Mouse (Mus musculus) CD4-positive, CD25-positive, alpha-beta regulatory T cell, adult 2 months (primary cell): ENCODE results near the gene Noto.

Source experiments
- DNase-seq: peaks from one replicate; pipeline ENCODE4 v3.0.0-alpha.2; 2012; ENCODE audit warnings: low read depth, low spot score

Noto gene

GRCm38 (mm10) chr6:85423836-85424379 is at the start of gene Noto:
Gene Noto (plus strand): TSS chr6:85423886.
- DNase-seq = no peak

GRCm38 (mm10) chr6:85373951-85374733 is 49.5 kb upstream of the Noto start, which contains the start of gene Rab11fip5:
Gene Rab11fip5 (minus strand): TSS chr6:85374634.
- DNase-seq = no peak

- peak; percentile 97 for DNase-seq
Observed at GRCm38 (mm10) chr6:85374734-85375114, 49.0 kb upstream of the Noto start.

GRCm38 (mm10) chr6:85377066-85377734 is 46.5 kb upstream of the Noto start:
- no peak for DNase-seq

- no peak for DNase-seq
Observed at GRCm38 (mm10) chr6:85377876-85378275, 45.8 kb upstream of the Noto start.

GRCm38 (mm10) chr6:85378629-85379028 is 45.1 kb upstream of the Noto start:
- DNase-seq = no peak

- peak; percentile 80 for DNase-seq
Observed at GRCm38 (mm10) chr6:85380201-85380900, 43.3 kb upstream of the Noto start.

- DNase-seq = peak; percentile 14
Observed at GRCm38 (mm10) chr6:85380901-85381647, 42.6 kb upstream of the Noto start.

- no peak for DNase-seq
Observed at GRCm38 (mm10) chr6:85381648-85382020, 42.1 kb upstream of the Noto start.

GRCm38 (mm10) chr6:85382791-85383190 is 40.9 kb upstream of the Noto start:
- no peak for DNase-seq

GRCm38 (mm10) chr6:85388608-85389007 is 35.1 kb upstream of the Noto start:
- no peak for DNase-seq

- DNase-seq = peak; percentile 80
Observed at GRCm38 (mm10) chr6:85391803-85392202, 31.9 kb upstream of the Noto start.

- DNase-seq = no peak
Observed at GRCm38 (mm10) chr6:85395360-85395759, 28.3 kb upstream of the Noto start.

GRCm38 (mm10) chr6:85397165-85397564 is 26.5 kb upstream of the Noto start:
- peak; percentile 62 for DNase-seq

GRCm38 (mm10) chr6:85399715-85400114 is 24.0 kb upstream of the Noto start:
- no peak for DNase-seq

GRCm38 (mm10) chr6:85402613-85403012 is 21.1 kb upstream of the Noto start:
- DNase-seq = no peak

GRCm38 (mm10) chr6:85403039-85403438 is 20.6 kb upstream of the Noto start:
- DNase-seq = no peak

- DNase-seq = no peak
Observed at GRCm38 (mm10) chr6:85409003-85409402, 14.7 kb upstream of the Noto start.

- peak; percentile 57 for DNase-seq
Observed at GRCm38 (mm10) chr6:85410771-85411273, 12.9 kb upstream of the Noto start.

- no peak for DNase-seq
Observed at GRCm38 (mm10) chr6:85415829-85416228, 7.9 kb upstream of the Noto start.

- DNase-seq = no peak
Observed at GRCm38 (mm10) chr6:85419150-85419549, 4.5 kb upstream of the Noto start.
